Mouse (Mus musculus): ENCODE measurements around the gene Pitx2. TPM values are rescaled to one million over a fixed set of nuclear protein-coding genes. Genes with fewer than 3 reads are reported as not detected.

Pitx2 gene
- polyA plus RNA-seq, 1 experiment from 2014 or later: 35.6 TPM

GRCm38 (mm10) chr3:129198627-129198903 is 1.1 kb upstream of the Pitx2 start:
- Histone ChIP-seq H3K27ac (ENCODE audit: low read depth) (no peak overlapping the region), H3K9ac (ENCODE audit: low read length) (no peak overlapping the region), H3K4me2 (ENCODE audit: low read length) (no peak overlapping the region), H3K4me3 (ENCODE audit: low read depth, low read length) (no peak overlapping the region), H3K27me3 (replicated peaks; ENCODE audit: control insufficient read depth, insufficient read depth, low read length) (peaks cover 88% of the 10 kb centered on the region), H3K9me3 (ENCODE audit: control insufficient read depth, low read length) (no peaks in the 10 kb centered on the region), H3K4me1 (replicated peaks; ENCODE audit: control insufficient read depth, insufficient read depth, low read length) (peaks cover 7% of the 10 kb centered on the region; the same call in 1 of the 2 replicates), H3K36me3 (ENCODE audit: control insufficient read depth, insufficient read depth, low read length) (no peaks in the 10 kb centered on the region)
- no peak for ATAC-seq (replicated peaks; ENCODE audit: low FRiP score, low TSS enrichment, low read depth)
- WGBS: 25% methylated on average over 11 of the region's 11 CpGs
- peak; percentile 60 for DNase-seq (ENCODE audit: low spot score)

GRCm38 (mm10) chr3:129199160-129199608 is 494 bp upstream of the Pitx2 start:
- H3K4me2 ChIP-seq (ENCODE audit: low read length): peak overlapping the region; percentile 54
- no peaks in the 10 kb centered on the region for H3K9me3 ChIP-seq (ENCODE audit: control insufficient read depth, low read length)
- peak overlapping the region; percentile 56 for H3K4me3 ChIP-seq (ENCODE audit: low read depth, low read length)
- H3K4me1 ChIP-seq (replicated peaks; ENCODE audit: control insufficient read depth, insufficient read depth, low read length): peaks cover 10% of the 10 kb centered on the region; the same call in 1 of the 2 replicates
- DNase-seq (ENCODE audit: low spot score) (no peak), ATAC-seq (replicated peaks; ENCODE audit: low FRiP score, low TSS enrichment, low read depth) (peak; percentile 3; the same call in 1 of the 2 replicates)
- H3K27me3 ChIP-seq (replicated peaks; ENCODE audit: control insufficient read depth, insufficient read depth, low read length): peaks cover 92% of the 10 kb centered on the region
- H3K9ac ChIP-seq (ENCODE audit: low read length): peak overlapping the region; percentile 72
- no peaks in the 10 kb centered on the region for H3K36me3 ChIP-seq (ENCODE audit: control insufficient read depth, insufficient read depth, low read length)
- peak overlapping the region; percentile 70 for H3K27ac ChIP-seq (ENCODE audit: low read depth)
- 1% methylated on average over 16 of the region's 16 CpGs for WGBS

GRCm38 (mm10) chr3:129200501-129200890 is 818 bp downstream of the Pitx2 start:
- peak overlapping the region; percentile 70; the same call in 1 of the 2 replicates for H3K27ac ChIP-seq (ENCODE audit: low read depth)
- no peak for DNase-seq (ENCODE audit: low spot score)
- no peaks in the 10 kb centered on the region for H3K9me3 ChIP-seq (ENCODE audit: control insufficient read depth, low read length)
- peaks cover 91% of the 10 kb centered on the region for H3K27me3 ChIP-seq (replicated peaks; ENCODE audit: control insufficient read depth, insufficient read depth, low read length)
- no peak for ATAC-seq (replicated peaks; ENCODE audit: low FRiP score, low TSS enrichment, low read depth)
- H3K36me3 ChIP-seq (ENCODE audit: control insufficient read depth, insufficient read depth, low read length): no peaks in the 10 kb centered on the region
- peak overlapping the region; percentile 54 for H3K4me2 ChIP-seq (ENCODE audit: low read length)
- H3K4me1 ChIP-seq (replicated peaks; ENCODE audit: control insufficient read depth, insufficient read depth, low read length): peaks cover 10% of the 10 kb centered on the region; the same call in 1 of the 2 replicates
- WGBS: 7% methylated on average over 9 of the region's 9 CpGs
- H3K4me3 ChIP-seq (ENCODE audit: low read depth, low read length): peak overlapping the region; percentile 56
- H3K9ac ChIP-seq (ENCODE audit: low read length): peak overlapping the region; percentile 72

GRCm38 (mm10) chr3:129201156-129201555 is 1.5 kb downstream of the Pitx2 start:
- H3K4me3 ChIP-seq (ENCODE audit: low read depth, low read length): peak overlapping the region; percentile 38
- H3K9me3 ChIP-seq (ENCODE audit: control insufficient read depth, low read length): no peaks in the 10 kb centered on the region
- peaks cover 10% of the 10 kb centered on the region; the same call in 1 of the 2 replicates for H3K4me1 ChIP-seq (replicated peaks; ENCODE audit: control insufficient read depth, insufficient read depth, low read length)
- H3K4me2 ChIP-seq (ENCODE audit: low read length): peak overlapping the region; percentile 82
- WGBS: 8% methylated on average over 3 of the region's 3 CpGs
- peak overlapping the region; percentile 44 for H3K9ac ChIP-seq (ENCODE audit: low read length)
- DNase-seq (ENCODE audit: low spot score) (peak; percentile 51), ATAC-seq (replicated peaks; ENCODE audit: low FRiP score, low TSS enrichment, low read depth) (no peak)
- H3K27me3 ChIP-seq (replicated peaks; ENCODE audit: control insufficient read depth, insufficient read depth, low read length): peaks cover 92% of the 10 kb centered on the region
- H3K36me3 ChIP-seq (ENCODE audit: control insufficient read depth, insufficient read depth, low read length): no peaks in the 10 kb centered on the region
- no peak overlapping the region for H3K27ac ChIP-seq (ENCODE audit: low read depth)

- 25% methylated on average over 11 of the region's 11 CpGs for WGBS
- peaks cover 91% of the 10 kb centered on the region for H3K27me3 ChIP-seq (replicated peaks; ENCODE audit: control insufficient read depth, insufficient read depth, low read length)
- ATAC-seq (replicated peaks; ENCODE audit: low FRiP score, low TSS enrichment, low read depth) (no peak), DNase-seq (ENCODE audit: low spot score) (peak; percentile 58)
- peak overlapping the region; percentile 44; the same call in 1 of the 2 replicates for H3K9ac ChIP-seq (ENCODE audit: low read length)
- peaks cover 10% of the 10 kb centered on the region; the same call in 1 of the 2 replicates for H3K4me1 ChIP-seq (replicated peaks; ENCODE audit: control insufficient read depth, insufficient read depth, low read length)
- no peaks in the 10 kb centered on the region for H3K36me3 ChIP-seq (ENCODE audit: control insufficient read depth, insufficient read depth, low read length)
- no peak overlapping the region for H3K27ac ChIP-seq (ENCODE audit: low read depth)
- H3K4me2 ChIP-seq (ENCODE audit: low read length): peak overlapping the region; percentile 82
- no peaks in the 10 kb centered on the region for H3K9me3 ChIP-seq (ENCODE audit: control insufficient read depth, low read length)
- peak overlapping the region; percentile 38 for H3K4me3 ChIP-seq (ENCODE audit: low read depth, low read length)
These were observed 2.1 kb downstream of the Pitx2 start for GRCm38 (mm10) chr3:129201681-129202255.

GRCm38 (mm10) chr3:129202871-129203740 is 3.4 kb downstream of the Pitx2 start:
- Histone ChIP-seq H3K9ac (ENCODE audit: low read length) (peak overlapping the region; percentile 44), H3K36me3 (ENCODE audit: control insufficient read depth, insufficient read depth, low read length) (no peaks in the 10 kb centered on the region), H3K27me3 (replicated peaks; ENCODE audit: control insufficient read depth, insufficient read depth, low read length) (peaks cover 91% of the 10 kb centered on the region), H3K4me3 (ENCODE audit: low read depth, low read length) (peak overlapping the region; percentile 38), H3K27ac (ENCODE audit: low read depth) (peak overlapping the region; percentile 16; the same call in 1 of the 2 replicates), H3K9me3 (ENCODE audit: control insufficient read depth, low read length) (no peaks in the 10 kb centered on the region), H3K4me1 (replicated peaks; ENCODE audit: control insufficient read depth, insufficient read depth, low read length) (peaks cover 10% of the 10 kb centered on the region; the same call in 1 of the 2 replicates), H3K4me2 (ENCODE audit: low read length) (peak overlapping the region; percentile 82)
- ATAC-seq (replicated peaks; ENCODE audit: low FRiP score, low TSS enrichment, low read depth) (no peak), DNase-seq (ENCODE audit: low spot score) (peak; percentile 82)
- WGBS: 15% methylated on average over 36 of the region's 36 CpGs

- peak overlapping the region; percentile 82 for H3K4me2 ChIP-seq (ENCODE audit: low read length)
- ATAC-seq (replicated peaks; ENCODE audit: low FRiP score, low TSS enrichment, low read depth): no peak; the same call in 1 of the 2 replicates
- peak overlapping the region; percentile 38 for H3K4me3 ChIP-seq (ENCODE audit: low read depth, low read length)
- H3K9ac ChIP-seq (ENCODE audit: low read length): peak overlapping the region; percentile 44
- H3K27me3 ChIP-seq (replicated peaks; ENCODE audit: control insufficient read depth, insufficient read depth, low read length): peaks cover 93% of the 10 kb centered on the region
- H3K4me1 ChIP-seq (replicated peaks; ENCODE audit: control insufficient read depth, insufficient read depth, low read length): peaks cover 10% of the 10 kb centered on the region; the same call in 1 of the 2 replicates
- WGBS: 10% methylated on average over 34 of the region's 35 CpGs
- no peaks in the 10 kb centered on the region for H3K9me3 ChIP-seq (ENCODE audit: control insufficient read depth, low read length)
- DNase-seq (ENCODE audit: low spot score): no peak
- H3K27ac ChIP-seq (ENCODE audit: low read depth): peak overlapping the region; percentile 27; the same call in 1 of the 2 replicates
- H3K36me3 ChIP-seq (ENCODE audit: control insufficient read depth, insufficient read depth, low read length): no peaks in the 10 kb centered on the region
These were observed 4.2 kb downstream of the Pitx2 start for GRCm38 (mm10) chr3:129203761-129204440.
